Mouse (Mus musculus) cerebellum, postnatal 36 days (tissue): ENCODE measurements at regions not wholly inside any gene's neighbourhood (a gene's known extent, or its start where the extent isn't known, plus 50 kb on each side); places are given as distances from the start of the nearest gene placed in this dataset.
A peak's percentile ranks its signal among the peaks of the same experiment; 100 is the strongest.

Source experiments
- DNase-seq, 2 experiments: peaks; one replicate each; pipeline ENCODE4 v3.0.0; 2021 to 2022; ENCODE audit warnings: mixed read lengths in 2 of 2

GRCm38 (mm10) chr6:36004701-36005100 lies 383.2 kb upstream of the Chrm2 start:
- DNase-seq = peak; percentile 3 to 23

- DNase-seq = no peak
These were observed 385.8 kb upstream of the Chrm2 start for GRCm38 (mm10) chr6:36002090-36002489.

- peak; percentile 78 to 83 for DNase-seq
These were observed 399.0 kb upstream of the Chrm2 start for GRCm38 (mm10) chr6:35988891-35989290.

GRCm38 (mm10) chr6:35940071-35940470 lies 400.4 kb upstream of the Mtpn start:
- no peak for DNase-seq

- DNase-seq = peak; percentile 45 to 61
These were observed 384.5 kb upstream of the Mtpn start for GRCm38 (mm10) chr6:35924189-35924588.

GRCm38 (mm10) chr6:35897990-35898389 lies 358.3 kb upstream of the Mtpn start:
- no peak for DNase-seq

- no peak for DNase-seq
These were observed 356.0 kb upstream of the Mtpn start for GRCm38 (mm10) chr6:35895692-35896091.

GRCm38 (mm10) chr6:35874671-35875070 lies 335.0 kb upstream of the Mtpn start:
- DNase-seq = no peak

- no peak for DNase-seq
These were observed 331.7 kb upstream of the Mtpn start for GRCm38 (mm10) chr6:35871388-35871787.

- DNase-seq = no peak
These were observed 324.5 kb upstream of the Mtpn start for GRCm38 (mm10) chr6:35864218-35864617.

- DNase-seq = no peak
These were observed 314.3 kb upstream of the Mtpn start for GRCm38 (mm10) chr6:35853993-35854392.

GRCm38 (mm10) chr6:35816657-35817056 lies 277.0 kb upstream of the Mtpn start:
- DNase-seq = no peak

GRCm38 (mm10) chr6:35814476-35814875 lies 274.8 kb upstream of the Mtpn start:
- DNase-seq = peak; percentile 31 to 37

- no peak for DNase-seq
These were observed 266.1 kb upstream of the Mtpn start for GRCm38 (mm10) chr6:35805738-35806137.

- DNase-seq = no peak
These were observed 264.4 kb upstream of the Mtpn start for GRCm38 (mm10) chr6:35804041-35804440.

- DNase-seq = no peak
These were observed 240.0 kb upstream of the Mtpn start for GRCm38 (mm10) chr6:35779706-35780105.

GRCm38 (mm10) chr6:35770907-35771306 lies 231.2 kb upstream of the Mtpn start:
- no peak for DNase-seq

- no peak for DNase-seq
These were observed 220.0 kb upstream of the Mtpn start for GRCm38 (mm10) chr6:35759606-35760246.

GRCm38 (mm10) chr6:35746034-35746433 lies 206.3 kb upstream of the Mtpn start:
- no peak for DNase-seq

GRCm38 (mm10) chr6:35705587-35705986 lies 165.9 kb upstream of the Mtpn start:
- peak; percentile 37 to 47 for DNase-seq

GRCm38 (mm10) chr6:35667062-35667461 lies 127.4 kb upstream of the Mtpn start:
- no peak for DNase-seq

- no peak for DNase-seq
These were observed 111.7 kb upstream of the Mtpn start for GRCm38 (mm10) chr6:35651401-35651800.

- DNase-seq = no peak
These were observed 105.5 kb upstream of the Mtpn start for GRCm38 (mm10) chr6:35645210-35645609.

GRCm38 (mm10) chr6:35640672-35641071 lies 101.0 kb upstream of the Mtpn start:
- DNase-seq = no peak

- no peak for DNase-seq
These were observed 68.6 kb upstream of the Mtpn start for GRCm38 (mm10) chr6:35608336-35608735.
